Mouse (Mus musculus) CD4-positive helper T cell, adult 2 months (primary cell): ENCODE data around the gene Tcf7l2.

Experiments used
- DNase-seq: peaks from one replicate; pipeline ENCODE4 v3.0.0-alpha.2; 2012; ENCODE audit warnings: low read depth, missing footprints, low spot score

Tcf7l2 gene

DNA sequence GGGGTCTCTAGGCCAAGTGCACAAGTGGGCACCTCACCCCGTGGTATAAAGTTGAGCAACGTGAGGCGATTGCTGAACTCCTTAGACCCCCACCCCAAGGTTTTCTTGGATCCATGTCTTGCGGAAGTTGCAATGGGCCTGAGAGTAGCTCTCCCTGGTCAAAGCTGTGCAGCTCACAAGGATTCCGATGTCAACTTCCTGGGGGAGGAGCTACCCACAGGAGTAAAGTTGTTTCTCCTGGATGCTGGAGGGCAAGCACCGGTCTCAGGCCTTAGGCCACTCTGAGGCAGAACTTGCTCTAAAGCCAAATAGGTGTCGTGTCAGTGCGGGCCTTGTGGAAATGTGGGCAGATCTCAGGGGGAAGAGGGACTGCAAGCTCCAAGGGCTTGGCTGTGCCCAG, 12.2 kb upstream of the Tcf7l2 start:
- DNase-seq: no peak

DNA sequence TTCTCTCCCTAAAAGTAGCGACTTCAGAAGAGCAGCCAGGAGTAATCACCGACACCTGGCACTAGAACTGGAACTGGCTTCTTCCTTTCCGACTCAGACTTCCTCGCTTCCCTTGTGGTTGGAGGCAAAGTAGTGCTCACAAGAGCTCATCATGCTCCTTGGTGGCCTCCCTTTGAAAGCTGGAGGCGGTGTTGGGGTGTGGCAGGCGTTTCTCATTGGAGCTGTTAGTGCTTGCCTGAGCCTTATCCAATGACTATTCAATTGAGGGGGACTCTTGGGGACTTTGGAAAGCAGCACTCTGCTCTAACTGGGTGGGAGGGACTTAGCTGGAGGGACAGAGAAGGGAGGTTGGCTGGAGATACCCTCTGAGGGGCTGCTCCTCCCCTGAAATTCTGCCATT, 9.1 kb upstream of the Tcf7l2 start:
- DNase-seq: no peak

DNA sequence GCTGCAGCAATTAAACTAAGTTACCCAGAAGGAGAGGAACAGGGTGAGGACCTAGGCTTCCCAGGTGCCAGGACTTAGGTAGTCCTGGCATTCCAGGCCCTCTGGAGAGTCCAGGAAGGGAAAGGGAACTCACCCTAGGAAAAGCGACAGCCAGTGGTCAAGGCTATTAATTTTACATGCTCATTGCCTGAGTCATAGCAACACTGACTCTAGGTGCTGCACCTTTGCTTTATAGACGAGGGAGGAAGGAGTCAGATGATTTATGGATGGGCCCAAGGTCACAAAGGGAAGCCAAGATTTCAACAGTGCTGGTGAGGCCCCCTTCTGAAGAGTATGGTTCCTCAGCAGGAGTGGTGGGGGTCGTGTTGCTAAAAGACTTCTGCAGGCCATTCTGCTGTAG, 8.6 kb upstream of the Tcf7l2 start:
- DNase-seq: no peak

- DNase-seq: no peak
These were observed 5.6 kb upstream of the Tcf7l2 start for GRCm38 (mm10) chr19:55736016-55736415.

- DNase-seq: no peak
These were observed 1.9 kb upstream of the Tcf7l2 start for GRCm38 (mm10) chr19:55739713-55740112.

DNA sequence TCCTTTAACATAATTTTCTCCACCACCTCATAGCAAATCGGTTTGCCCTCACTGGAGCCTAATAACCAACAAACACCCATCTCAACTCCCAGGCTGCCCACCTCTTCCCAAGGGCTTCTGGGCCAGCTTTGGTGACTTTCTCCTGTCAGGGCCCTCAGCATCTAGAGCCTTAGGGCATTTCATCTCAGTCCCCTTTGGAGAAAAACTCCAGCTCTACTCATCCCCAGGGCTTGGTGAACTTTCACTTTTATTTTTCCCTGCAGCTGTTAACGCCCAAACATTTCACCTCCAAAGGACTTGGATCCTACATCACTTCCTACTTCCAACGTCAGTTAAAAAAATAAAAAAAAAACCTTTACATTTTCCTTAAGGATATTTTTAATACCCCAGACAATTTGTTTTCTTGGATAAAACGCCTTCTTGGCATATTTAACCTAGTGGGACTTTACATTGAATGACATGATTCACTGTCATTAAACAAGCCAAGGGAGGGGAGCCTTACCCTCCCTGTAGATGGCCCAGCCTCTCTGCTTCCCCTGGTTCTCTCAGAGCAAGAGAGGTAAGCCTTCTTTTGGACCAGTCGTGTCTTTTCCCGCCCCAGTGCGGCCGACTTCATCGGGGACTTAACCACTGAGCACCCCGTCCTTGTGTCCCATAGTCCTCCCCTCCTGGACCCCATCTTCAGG, 724 bp upstream of the Tcf7l2 start:
- DNase-seq: no peak

- DNase-seq: peak; percentile 24
These were observed 873 bp downstream of the Tcf7l2 start for GRCm38 (mm10) chr19:55742386-55743000.

GRCm38 (mm10) chr19:55743001-55743556, 1.5 kb downstream of the Tcf7l2 start:
- DNase-seq: peak; percentile 13

- peak; percentile 35 for DNase-seq
These were observed 2.2 kb downstream of the Tcf7l2 start for GRCm38 (mm10) chr19:55743557-55744441.

GRCm38 (mm10) chr19:55744576-55745191, 3.1 kb downstream of the Tcf7l2 start:
- no peak for DNase-seq

DNA sequence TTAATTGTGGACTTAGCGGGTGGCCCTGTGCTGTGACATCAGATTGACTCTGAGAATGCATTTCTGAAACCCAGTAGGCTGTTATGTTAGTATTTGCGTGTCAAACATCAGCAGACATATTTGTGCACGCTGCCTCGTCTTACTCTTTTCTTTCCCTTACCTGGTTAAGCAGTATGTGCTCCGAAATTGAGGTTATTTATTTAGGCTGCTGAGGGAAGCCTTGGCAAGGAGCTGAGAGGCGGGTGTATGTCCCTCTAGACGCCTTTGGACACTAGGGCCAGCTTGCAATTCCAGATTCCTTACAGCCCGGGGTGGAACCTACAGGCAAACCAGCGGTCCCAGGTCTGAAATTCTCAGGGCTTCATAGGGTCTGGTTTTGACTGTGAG, 3.6 kb downstream of the Tcf7l2 start:
- DNase-seq: no peak

DNA sequence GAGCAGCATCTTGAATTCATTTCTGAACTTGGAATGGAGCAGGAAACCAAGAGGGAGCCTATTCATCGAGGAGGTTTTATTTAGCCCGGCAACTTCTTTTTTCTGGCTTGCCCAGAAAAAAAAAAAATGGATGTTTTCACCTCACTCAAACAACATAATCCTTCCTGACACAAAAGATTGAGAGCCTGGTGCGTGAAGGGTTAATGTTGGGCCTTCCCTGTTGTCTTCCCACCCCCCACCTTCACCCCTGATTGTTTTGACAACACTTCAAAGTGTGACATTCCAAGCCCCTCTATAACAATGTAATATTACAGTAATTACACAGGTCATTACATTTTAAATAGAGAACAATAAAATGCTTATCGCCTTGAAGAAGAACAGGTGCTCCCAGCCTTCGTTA, 4.6 kb downstream of the Tcf7l2 start:
- DNase-seq: no peak

DNA sequence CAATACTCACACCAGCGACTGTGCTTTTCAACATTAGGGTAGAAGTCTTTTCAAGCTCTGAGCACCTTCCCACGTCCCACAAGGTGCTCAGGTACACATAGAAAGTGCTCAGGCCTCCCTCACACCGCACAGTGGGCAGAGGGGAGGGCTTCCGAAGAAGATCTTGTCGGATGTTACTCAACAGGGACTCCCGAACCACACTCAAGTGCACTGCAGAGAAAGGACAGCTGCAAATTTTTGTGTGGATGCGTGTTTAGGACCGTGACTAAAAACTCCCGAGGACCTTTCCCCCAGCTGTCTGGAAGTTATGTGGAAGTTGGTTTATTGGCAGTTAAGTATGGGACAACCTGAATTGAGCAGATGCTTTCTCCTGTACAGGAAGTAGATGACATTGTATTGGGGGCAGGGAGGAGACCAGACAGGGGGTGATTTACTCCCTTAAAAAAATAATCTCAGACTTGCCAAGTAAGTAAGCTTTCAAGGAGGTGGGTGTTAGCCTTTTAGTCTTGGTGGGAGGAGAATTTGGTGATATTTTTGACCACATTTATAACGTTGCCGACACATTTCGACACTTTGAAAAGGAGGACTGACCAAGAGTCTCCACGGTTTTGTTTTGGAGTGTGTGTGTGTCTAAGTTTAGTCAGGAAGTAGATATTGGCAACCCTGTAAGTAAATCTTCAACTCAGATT, 5.8 kb downstream of the Tcf7l2 start:
- no peak for DNase-seq

DNA sequence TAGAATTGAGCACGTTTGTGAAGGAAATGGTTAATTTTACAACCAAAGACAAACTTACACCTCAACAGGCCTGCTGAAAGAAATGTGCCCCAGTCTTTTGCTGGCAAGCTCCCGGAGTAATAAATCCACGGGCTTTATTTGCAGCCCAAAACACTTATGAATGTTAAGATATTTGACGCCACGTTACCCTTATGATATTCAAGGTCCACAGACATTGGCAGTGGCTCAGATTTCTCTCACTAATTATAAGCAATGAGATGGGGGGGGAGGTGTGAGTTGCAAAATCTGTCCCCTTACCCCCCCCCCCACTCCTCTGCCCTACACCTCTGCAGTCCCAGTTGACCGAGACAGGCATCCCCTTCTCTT, 6.3 kb downstream of the Tcf7l2 start:
- no peak for DNase-seq

DNA sequence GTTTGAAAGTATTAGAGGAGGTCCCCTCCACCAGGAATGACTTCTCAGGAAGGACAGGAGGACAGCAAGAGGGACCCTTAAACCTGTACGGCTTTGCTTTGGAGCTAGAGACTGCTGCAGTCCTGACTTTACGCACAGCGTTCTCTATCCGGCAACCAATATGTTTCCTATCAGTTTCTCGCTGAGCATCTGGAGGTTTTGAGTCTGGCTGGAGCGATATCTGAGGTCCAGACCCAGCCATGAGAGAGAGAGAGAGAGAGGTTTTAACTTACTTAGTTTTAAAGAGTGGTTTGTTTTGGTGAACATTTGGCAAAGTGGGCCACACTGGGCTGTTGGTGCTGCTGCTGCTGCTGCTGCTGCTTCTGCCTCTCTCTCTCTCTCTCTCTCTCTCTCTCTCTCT, 7.2 kb downstream of the Tcf7l2 start:
- DNase-seq: no peak

DNA sequence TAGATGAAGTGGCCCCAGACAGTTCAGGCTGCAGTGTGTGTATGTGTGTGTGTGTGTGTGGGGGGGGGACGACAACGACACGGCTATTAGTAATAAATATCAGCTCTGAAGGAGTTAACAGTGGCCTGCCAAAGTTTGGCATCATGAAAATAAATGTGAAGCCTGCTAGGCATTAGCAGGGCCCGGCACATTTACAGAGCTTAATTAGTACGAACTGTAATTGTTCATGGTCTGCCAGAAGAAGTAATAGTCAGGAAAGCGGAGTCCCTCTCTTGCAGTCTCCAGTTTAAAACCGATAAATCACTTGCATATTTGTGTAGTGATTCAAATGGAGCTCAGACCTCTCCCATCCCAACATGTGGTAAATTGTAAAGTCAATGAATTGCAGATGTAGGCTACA, 7.9 kb downstream of the Tcf7l2 start:
- no peak for DNase-seq

GRCm38 (mm10) chr19:55750048-55750447, 8.4 kb downstream of the Tcf7l2 start:
- DNase-seq: no peak

GRCm38 (mm10) chr19:55750465-55750864, 8.8 kb downstream of the Tcf7l2 start:
- DNase-seq: no peak

GRCm38 (mm10) chr19:55752861-55753260, 11.2 kb downstream of the Tcf7l2 start:
- DNase-seq: no peak

- DNase-seq: no peak
These were observed 12.7 kb downstream of the Tcf7l2 start for GRCm38 (mm10) chr19:55754303-55754702.

DNA sequence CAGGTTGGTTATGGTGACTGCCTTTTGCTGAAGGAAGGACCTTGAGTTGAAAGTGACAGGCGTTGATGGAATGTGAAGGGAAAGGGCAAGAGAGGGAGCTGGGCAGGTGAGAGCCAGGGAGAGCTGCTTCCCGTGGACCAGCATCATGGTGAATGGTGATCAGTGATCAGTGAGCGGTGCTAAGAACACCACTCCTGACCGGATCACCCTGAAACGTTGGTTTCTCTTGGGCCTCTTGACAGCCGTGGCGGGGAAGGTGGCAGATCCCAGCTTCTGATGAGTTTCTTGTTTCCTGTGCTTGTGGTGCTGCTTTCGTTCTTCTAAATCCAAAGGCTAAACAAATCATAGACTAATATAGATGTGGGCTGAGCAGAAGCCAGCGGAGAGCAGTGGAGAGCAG, 13.8 kb downstream of the Tcf7l2 start:
- no peak for DNase-seq
